Mouse (Mus musculus) liver, embryonic 14.5 days (tissue): ENCODE results near the gene Insc.

Experiments
- CTCF ChIP-seq: IDR thresholded peaks from 2 replicates; pipeline ENCODE4 v1.5.1; 2016; ENCODE audit warnings: antibody characterized with exemption, low read depth, control low read depth
- EP300 ChIP-seq: IDR thresholded peaks from 2 replicates; pipeline ENCODE4 v1.6.1; 2016; ENCODE audit warnings: antibody characterized with exemption, low read depth

- TF ChIP-seq CTCF (no peak), EP300 (no peak)
Observed at GRCm38 (mm10) chr7:114743022-114743780, at the start of gene Insc.
